Mouse (Mus musculus) bone marrow, adult 2 months (tissue): ENCODE measurements around the gene Senp3.

Source experiments
- CTCF ChIP-seq: fragments of 200-500 bp; IDR thresholded peaks from 2 replicates; pipeline ENCODE4 v1.5.1; 2011; ENCODE audit warnings: low read length, control low read depth; ENCODE audit not compliant: control insufficient read depth, insufficient read depth
- POLR2A ChIP-seq: fragments of 200-500 bp; IDR thresholded peaks from 2 replicates; pipeline ENCODE4 v1.6.1; 2011; ENCODE audit warnings: low read depth, mild to moderate bottlenecking, control low read depth, low read length, borderline replicate concordance; ENCODE audit not compliant: control insufficient read depth

DNA sequence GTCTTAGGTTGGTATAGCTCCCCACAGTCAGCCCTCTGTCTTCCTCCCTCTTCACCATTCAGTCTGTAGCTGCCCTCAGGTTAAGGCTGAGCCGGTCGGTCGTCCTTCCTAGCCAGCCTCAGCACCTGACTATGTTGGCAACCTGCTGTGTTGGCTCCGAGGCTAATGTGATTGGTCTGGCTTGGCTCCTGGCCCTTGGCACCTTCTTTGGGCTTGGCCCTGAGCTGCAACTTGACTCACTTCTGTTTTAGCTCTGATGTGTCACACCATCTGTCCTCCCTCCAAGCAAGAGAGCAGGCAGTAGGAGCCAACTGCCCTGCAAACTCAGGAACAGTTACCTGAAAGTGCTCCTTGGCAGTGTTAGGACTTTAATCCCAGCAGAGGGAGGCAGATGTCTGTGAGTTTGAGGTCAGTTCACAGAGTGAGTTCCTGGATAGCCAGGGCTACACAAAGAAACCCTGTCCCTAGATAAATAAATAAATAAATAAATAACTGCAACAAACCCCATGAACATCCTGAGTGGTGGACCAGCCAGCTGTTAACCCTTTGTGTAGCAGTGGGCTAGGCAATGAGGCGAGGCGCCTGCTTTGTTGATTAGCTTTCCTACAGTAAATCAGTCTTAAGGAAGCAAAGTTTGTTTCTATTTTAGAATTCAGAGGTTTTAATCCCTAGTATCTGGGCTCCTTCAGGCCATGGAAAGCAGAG is 25.0 kb upstream of the Senp3 start:
- TF ChIP-seq POLR2A (no peak), CTCF (no peak)
